Mouse (Mus musculus) limb, embryonic 13.5 days (tissue): ENCODE data around the gene Pxmp4. TPM values are rescaled to one million over a fixed set of nuclear protein-coding genes. Genes with fewer than 3 reads are reported as not detected.

Experiments used
- ATAC-seq: fragments of 200-750 bp; cut with Nextera tagmentation; 2 replicates; pipeline ENCODE4 v1.8.0; 2017; ENCODE audit warnings: low read depth, moderate number of reproducible peaks, moderate TSS enrichment; ENCODE audit not compliant: low FRiP score
- H3K27ac ChIP-seq: fragments of 300-500 bp; sonication (generic); 2 replicates; pipeline ENCODE4 v1.5.1; 2015; ENCODE audit warnings: inconsistent platforms, mild to moderate bottlenecking, moderate library complexity
- H3K27me3 ChIP-seq: fragments of 300-500 bp; sonication (generic); 2 replicates; pipeline ENCODE4 v1.6.1; 2015; ENCODE audit warnings: mild to moderate bottlenecking, inconsistent platforms
- H3K36me3 ChIP-seq: fragments of 300-500 bp; sonication (generic); 2 replicates; pipeline ENCODE4 v1.6.1; 2015; ENCODE audit warnings: inconsistent platforms, mild to moderate bottlenecking, moderate library complexity
- H3K4me1 ChIP-seq: fragments of 300-500 bp; sonication (generic); 2 replicates; pipeline ENCODE4 v1.6.1; 2015; ENCODE audit warnings: inconsistent platforms
- H3K4me2 ChIP-seq: fragments of 300-500 bp; sonication (generic); replicated peaks from 2 replicates; pipeline ENCODE4 v1.6.1; 2015; ENCODE audit warnings: inconsistent platforms, mild to moderate bottlenecking, moderate library complexity
- H3K4me3 ChIP-seq: fragments of 300-500 bp; sonication (generic); 2 replicates; pipeline ENCODE4 v1.5.1; 2015; ENCODE audit warnings: moderate library complexity, mild to moderate bottlenecking, inconsistent platforms
- H3K9ac ChIP-seq: fragments of 300-500 bp; sonication (generic); 2 replicates; pipeline ENCODE4 v1.6.1; 2015; ENCODE audit warnings: mild to moderate bottlenecking, inconsistent platforms
- H3K9me3 ChIP-seq: fragments of 300-500 bp; sonication (generic); 2 replicates; pipeline ENCODE4 v1.6.1; 2016; ENCODE audit warnings: inconsistent platforms
- WGBS: fragments of 180-500 bp; shearing (Covaris S2); methylation state at CpG from one replicate; pipeline ENCODE4 v1.1.7; 2015; 5-methylcytosine and 5-hydroxymethylcytosine counted together
- polyA plus RNA-seq: library from polyadenylated mRNA; unstranded; fragments of >200 nt; fragmentation: Nextera tagmentation; extraction: Ambion mirVana; gene quantifications from 2 replicates; pipeline ENCODE4 v1.2.1, GENCODE M21; 2015

Pxmp4 gene
- polyA plus RNA-seq, 1 experiment from 2014 or later = 18.8 TPM

DNA sequence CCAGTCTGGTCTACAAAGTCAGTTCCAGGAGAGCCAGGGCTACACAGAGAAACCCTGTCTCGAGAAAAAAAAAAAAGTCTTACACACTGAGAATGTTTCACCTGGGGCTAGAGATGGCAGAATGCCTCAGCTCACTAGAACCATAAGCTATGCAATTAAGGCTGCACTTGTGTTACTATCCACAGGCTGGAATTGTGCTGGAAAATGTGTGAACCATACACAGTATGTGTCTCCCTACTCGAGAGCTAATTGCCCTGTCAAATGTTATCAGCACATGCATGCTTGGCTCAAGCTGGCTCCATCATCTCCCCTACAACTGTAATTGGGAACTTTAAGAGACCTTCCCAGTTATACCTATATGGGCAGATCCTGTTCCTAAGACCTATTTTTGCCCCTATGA is 52.6 kb downstream of the Pxmp4 start:
- H3K9me3 ChIP-seq = no peaks in the 10 kb centered on the region
- H3K4me3 ChIP-seq = no peak overlapping the region
- no peak for ATAC-seq
- 80% methylated on average over 2 of the region's 2 CpGs for WGBS
- H3K27me3 ChIP-seq = peaks cover 39% of the 10 kb centered on the region
- H3K4me1 ChIP-seq = peaks cover 26% of the 10 kb centered on the region
- no peak overlapping the region for H3K4me2 ChIP-seq
- H3K9ac ChIP-seq = no peak overlapping the region
- H3K27ac ChIP-seq = no peak overlapping the region
- no peaks in the 10 kb centered on the region for H3K36me3 ChIP-seq

DNA sequence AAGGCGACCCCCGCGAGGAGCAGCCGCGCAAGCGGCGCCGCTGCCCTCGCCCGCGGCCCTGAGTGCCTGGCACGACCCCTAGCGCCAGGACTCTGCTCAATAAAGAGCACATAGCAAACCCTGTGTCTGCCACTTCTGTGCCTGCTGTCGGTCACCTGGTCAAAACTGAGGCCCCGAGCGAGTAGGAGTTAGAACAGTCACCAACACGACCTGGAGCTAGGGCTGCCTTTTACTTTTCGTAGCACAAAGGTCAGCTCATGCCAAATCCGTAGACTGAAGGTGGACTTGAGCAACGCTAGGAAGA is 53.7 kb downstream of the Pxmp4 start:
- peak overlapping the region; percentile 50 for H3K4me3 ChIP-seq
- H3K36me3 ChIP-seq = no peaks in the 10 kb centered on the region
- WGBS = 17% methylated on average over 19 of the region's 20 CpGs
- H3K9me3 ChIP-seq = no peaks in the 10 kb centered on the region
- H3K27me3 ChIP-seq = peaks cover 39% of the 10 kb centered on the region
- H3K9ac ChIP-seq = no peak overlapping the region
- H3K27ac ChIP-seq = no peak overlapping the region
- no peak for ATAC-seq
- peaks cover 26% of the 10 kb centered on the region for H3K4me1 ChIP-seq
- peak overlapping the region; percentile 90 for H3K4me2 ChIP-seq

DNA sequence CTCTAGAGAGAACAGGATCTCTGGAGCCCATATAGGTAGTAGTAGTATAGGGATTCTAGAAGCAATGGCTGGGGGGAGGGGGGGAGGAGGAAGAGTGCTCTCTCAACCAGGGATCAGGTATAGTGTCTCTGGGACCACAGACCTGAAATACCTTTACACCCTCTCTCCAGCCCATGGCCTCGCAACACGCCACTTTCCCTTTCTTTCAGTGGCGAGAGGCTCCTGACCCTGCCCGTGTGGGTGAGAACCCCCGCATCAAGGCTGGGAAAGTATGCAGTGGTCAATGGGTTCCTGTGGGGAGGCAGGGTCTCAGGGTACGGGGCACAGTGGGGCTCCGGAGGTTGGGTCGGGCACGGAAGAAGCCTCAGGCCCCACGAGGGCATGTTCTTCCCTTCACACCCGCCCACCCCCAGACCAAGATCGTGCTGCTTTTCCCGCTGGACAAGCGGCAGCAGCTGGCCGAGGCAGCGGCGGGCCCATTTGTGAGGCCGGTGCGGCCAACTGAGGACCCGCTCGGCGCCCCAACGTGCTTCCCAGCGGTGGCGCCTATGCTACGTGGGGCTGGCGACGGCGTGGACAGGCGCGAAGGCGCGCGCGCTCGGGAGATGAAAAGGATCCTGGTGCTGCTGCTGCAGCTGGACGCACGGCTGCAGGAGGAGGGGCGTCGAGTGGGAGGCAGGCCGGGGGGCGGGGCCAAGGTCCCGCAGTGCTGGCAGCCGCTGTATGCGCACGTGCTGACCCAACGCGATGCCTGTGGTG is 54.2 kb downstream of the Pxmp4 start:
- ATAC-seq = peak; percentile 74
- H3K27ac ChIP-seq = no peak overlapping the region
- H3K9ac ChIP-seq = peak overlapping the region; percentile 62
- no peaks in the 10 kb centered on the region for H3K9me3 ChIP-seq
- H3K4me2 ChIP-seq = peak overlapping the region; percentile 90
- WGBS = 3% methylated on average over 42 of the region's 48 CpGs
- peaks cover 39% of the 10 kb centered on the region for H3K27me3 ChIP-seq
- peaks cover 26% of the 10 kb centered on the region for H3K4me1 ChIP-seq
- no peaks in the 10 kb centered on the region for H3K36me3 ChIP-seq
- H3K4me3 ChIP-seq = peak overlapping the region; percentile 50

DNA sequence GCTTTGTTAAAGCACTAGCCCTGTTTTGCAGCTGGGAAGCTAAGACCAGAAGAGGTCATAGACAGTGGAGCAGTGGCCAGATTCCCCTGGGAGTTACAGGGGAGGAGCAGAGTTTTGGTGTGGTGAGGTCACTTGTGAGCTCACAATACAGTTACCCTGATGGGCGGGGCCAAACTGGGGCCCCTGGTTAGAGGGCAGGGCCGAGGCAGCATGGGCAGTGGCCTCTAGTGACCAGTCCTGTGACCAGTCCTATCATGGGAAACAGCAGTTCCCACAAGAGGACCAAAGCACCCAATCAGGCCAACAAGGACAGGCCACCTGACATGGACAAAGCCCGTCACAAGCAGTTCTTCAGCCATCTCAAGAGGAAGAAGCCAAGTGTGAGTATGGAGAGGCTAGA is 54.8 kb downstream of the Pxmp4 start:
- 58% methylated on average over 3 of the region's 3 CpGs for WGBS
- Histone ChIP-seq H3K27ac (no peak overlapping the region), H3K9me3 (no peaks in the 10 kb centered on the region), H3K27me3 (peaks cover 39% of the 10 kb centered on the region), H3K4me1 (peaks cover 26% of the 10 kb centered on the region), H3K4me3 (no peak overlapping the region; the same call in 1 of the 2 replicates), H3K9ac (no peak overlapping the region), H3K36me3 (no peaks in the 10 kb centered on the region), H3K4me2 (peak overlapping the region; percentile 90; the same call in 1 of the 2 replicates)
- no peak for ATAC-seq

DNA sequence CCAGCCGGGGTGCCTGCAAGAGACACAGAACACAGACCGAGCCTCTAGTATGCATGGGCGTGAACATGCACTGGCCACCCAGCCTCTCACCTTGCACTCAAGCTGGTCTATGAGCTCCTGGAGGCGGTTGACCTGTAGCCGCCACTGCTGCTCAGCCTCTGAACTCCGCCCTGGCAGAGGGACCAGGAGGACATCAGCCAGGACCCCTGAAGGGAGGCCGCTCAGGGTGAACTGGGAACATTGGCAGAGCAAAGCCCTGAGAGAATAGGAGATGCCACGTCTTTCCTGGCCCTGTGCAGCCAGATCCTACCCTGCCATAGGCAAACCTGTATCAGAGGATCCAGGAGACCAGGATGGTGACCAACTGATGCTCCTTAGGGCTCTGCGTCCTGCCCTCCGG is 56.8 kb downstream of the Pxmp4 start, which contains the start of gene 1700003F12Rik:
TSS of gene 1700003F12Rik (plus strand) at position 375 of the 400 bp plus-strand sequence.
- Histone ChIP-seq H3K36me3 (peaks cover 3% of the 10 kb centered on the region; the same call in 1 of the 2 replicates), H3K27ac (no peak within 1 kb of the TSS), H3K4me3 (no peak within 1 kb of the TSS), H3K9ac (no peak within 1 kb of the TSS), H3K4me2 (no peak within 1 kb of the TSS), H3K9me3 (no peaks in the 10 kb centered on the region), H3K4me1 (peaks cover 14% of the 10 kb centered on the region), H3K27me3 (peaks cover 27% of the 10 kb centered on the region)
- ATAC-seq = no peak
- WGBS = 85% methylated on average over 10 of the region's 10 CpGs

DNA sequence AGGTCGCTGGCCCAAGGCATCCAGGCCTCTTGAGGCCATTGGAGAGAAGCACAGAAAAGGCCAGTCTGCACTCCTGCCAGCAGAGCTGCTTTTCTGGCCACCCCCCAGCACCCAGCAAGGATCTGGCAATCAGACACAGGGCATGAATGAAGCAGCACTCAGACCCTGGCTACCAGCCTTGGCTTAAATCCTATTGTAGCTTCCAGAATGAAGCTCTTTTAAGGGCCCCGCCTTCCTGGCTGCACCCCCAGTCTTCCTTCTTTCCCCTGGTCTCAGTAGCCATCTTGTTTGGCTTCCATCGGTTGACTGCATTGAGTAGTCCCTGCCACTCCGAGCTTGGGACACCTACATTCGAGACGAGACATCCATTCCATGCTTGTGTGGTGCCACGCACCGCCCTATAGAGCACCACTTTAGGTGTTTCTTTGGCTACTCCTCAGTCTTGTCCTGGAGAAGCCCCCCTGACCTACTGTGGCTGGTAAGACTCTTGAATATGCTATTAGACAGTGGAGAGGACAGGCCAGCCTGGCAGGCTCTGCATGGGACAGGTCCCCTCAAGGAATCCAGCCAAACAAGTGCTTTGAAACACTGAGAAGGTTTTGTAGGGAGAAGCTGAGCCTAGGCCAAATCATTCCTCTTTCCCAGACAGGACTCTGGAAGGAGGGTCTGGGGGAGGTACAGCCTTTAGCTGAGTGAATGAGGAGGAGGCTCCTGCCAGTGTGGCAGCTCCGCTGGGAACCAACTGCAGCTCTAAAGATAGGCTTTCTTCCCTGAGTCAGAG is 59.8 kb downstream of the Pxmp4 start:
- H3K9ac ChIP-seq = no peak overlapping the region
- no peaks in the 10 kb centered on the region for H3K4me1 ChIP-seq
- H3K4me3 ChIP-seq = no peak overlapping the region
- no peak overlapping the region for H3K4me2 ChIP-seq
- H3K36me3 ChIP-seq = peaks cover 13% of the 10 kb centered on the region
- no peak overlapping the region for H3K27ac ChIP-seq
- no peaks in the 10 kb centered on the region for H3K9me3 ChIP-seq
- ATAC-seq = no peak
- 88% methylated on average over 9 of the region's 9 CpGs for WGBS
- peaks cover 2% of the 10 kb centered on the region; the same call in 1 of the 2 replicates for H3K27me3 ChIP-seq

DNA sequence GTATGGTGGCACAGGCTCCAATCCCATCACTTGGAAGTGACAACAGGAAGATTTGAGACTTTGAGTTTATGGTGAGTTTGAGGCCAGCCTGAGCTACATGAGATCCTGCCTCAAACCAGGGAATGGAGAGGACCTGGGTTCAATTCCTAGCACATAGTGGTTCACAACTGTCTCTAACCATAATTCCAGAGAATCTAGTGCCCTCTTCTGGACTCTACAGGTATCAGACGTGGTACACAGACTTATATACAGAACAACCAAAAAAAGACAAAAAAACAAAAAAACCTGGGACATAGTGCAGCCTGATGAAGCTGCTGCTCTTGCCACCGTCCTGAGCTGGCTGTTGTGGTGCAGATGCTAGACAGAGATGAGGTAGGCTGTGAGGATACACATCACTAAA is 61.9 kb downstream of the Pxmp4 start:
- H3K4me1 ChIP-seq = no peaks in the 10 kb centered on the region
- H3K9me3 ChIP-seq = no peaks in the 10 kb centered on the region
- H3K36me3 ChIP-seq = peaks cover 26% of the 10 kb centered on the region
- no peak overlapping the region for H3K9ac ChIP-seq
- no peak overlapping the region for H3K4me3 ChIP-seq
- ATAC-seq = no peak
- no peaks in the 10 kb centered on the region for H3K27me3 ChIP-seq
- WGBS = 83% methylated on average over 2 of the region's 2 CpGs
- no peak overlapping the region for H3K4me2 ChIP-seq
- no peak overlapping the region for H3K27ac ChIP-seq

DNA sequence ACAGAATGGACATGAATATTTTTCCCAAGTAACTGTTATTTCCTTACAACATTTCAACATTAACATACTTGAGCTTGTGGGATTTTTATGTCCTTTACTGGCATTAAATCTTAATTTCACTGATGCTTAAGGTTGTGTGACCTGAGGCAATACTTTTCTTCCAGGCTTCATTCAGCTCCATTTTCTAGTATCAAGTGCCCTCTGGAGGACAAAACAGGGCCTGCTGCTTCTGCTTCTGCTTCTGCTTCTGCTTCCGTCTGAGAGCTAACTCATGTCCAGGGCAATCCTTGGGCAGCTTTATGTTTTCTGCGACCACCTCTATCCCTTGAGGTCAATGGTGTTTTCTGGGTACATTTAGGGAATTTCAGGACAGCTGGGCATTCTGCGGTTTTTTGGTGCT is 63.8 kb downstream of the Pxmp4 start:
- no peaks in the 10 kb centered on the region for H3K4me1 ChIP-seq
- WGBS = 78% methylated on average over 3 of the region's 3 CpGs
- no peak overlapping the region for H3K27ac ChIP-seq
- no peak overlapping the region for H3K4me3 ChIP-seq
- no peak overlapping the region for H3K4me2 ChIP-seq
- H3K9me3 ChIP-seq = no peaks in the 10 kb centered on the region
- ATAC-seq = no peak
- H3K36me3 ChIP-seq = peaks cover 45% of the 10 kb centered on the region
- no peaks in the 10 kb centered on the region for H3K27me3 ChIP-seq
- H3K9ac ChIP-seq = no peak overlapping the region

DNA sequence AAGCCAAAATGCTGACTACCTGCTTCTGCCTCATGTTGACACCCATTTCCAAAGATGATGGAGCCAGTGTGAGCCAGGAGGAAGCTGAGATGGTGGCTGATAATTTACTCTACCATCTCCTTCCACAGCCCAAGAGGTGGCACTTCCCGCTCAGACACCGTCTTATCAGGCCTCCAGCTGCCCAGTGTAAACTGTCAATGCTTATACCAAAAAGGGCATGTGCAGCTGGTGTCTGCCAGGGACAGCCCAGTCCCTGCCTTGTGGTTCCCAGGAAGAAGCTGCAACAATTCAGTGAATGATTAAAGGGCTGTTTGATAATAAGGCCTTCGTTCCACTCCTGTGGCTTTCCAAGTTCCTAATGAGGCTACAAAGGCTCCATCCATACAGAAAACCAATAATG is 64.8 kb downstream of the Pxmp4 start:
- no peaks in the 10 kb centered on the region for H3K4me1 ChIP-seq
- H3K9ac ChIP-seq = no peak overlapping the region
- H3K4me3 ChIP-seq = no peak overlapping the region
- WGBS = 72% methylated on average over 3 of the region's 3 CpGs
- peaks cover 55% of the 10 kb centered on the region for H3K36me3 ChIP-seq
- no peaks in the 10 kb centered on the region for H3K9me3 ChIP-seq
- no peak overlapping the region for H3K4me2 ChIP-seq
- no peak overlapping the region for H3K27ac ChIP-seq
- ATAC-seq = no peak
- no peaks in the 10 kb centered on the region for H3K27me3 ChIP-seq

DNA sequence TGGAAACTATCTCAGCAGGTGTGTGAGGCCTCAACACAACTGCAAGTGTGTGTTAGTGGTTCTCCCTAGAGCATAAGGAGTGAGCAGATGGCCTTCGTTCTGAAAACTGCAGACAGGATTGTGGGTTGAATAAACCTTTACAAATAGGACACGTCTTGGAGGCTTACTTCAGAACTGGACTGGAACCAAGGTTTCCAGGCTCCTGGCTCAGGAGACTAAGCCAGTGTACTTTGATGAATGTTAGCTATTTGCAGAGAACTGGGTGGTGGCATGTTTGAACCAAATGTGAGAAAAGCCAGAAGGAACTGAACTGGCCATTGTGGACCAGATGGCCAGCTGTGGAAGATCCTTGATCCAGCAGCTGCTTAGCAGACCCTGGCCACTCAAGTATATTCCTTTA is 65.2 kb downstream of the Pxmp4 start:
- no peak overlapping the region for H3K4me2 ChIP-seq
- no peaks in the 10 kb centered on the region for H3K27me3 ChIP-seq
- no peaks in the 10 kb centered on the region for H3K9me3 ChIP-seq
- no peak overlapping the region for H3K4me3 ChIP-seq
- ATAC-seq = no peak
- H3K9ac ChIP-seq = no peak overlapping the region
- WGBS = 61% methylated on average over 2 of the region's 2 CpGs
- no peak overlapping the region for H3K27ac ChIP-seq
- H3K4me1 ChIP-seq = no peaks in the 10 kb centered on the region
- peaks cover 58% of the 10 kb centered on the region for H3K36me3 ChIP-seq
